Mouse (Mus musculus) ES-Bruce4 (cell line): ENCODE results near the gene Gm10643. TPM values are rescaled to one million over a fixed set of nuclear protein-coding genes. Genes with fewer than 3 reads are reported as not detected.

Source experiments
- H3K27ac ChIP-seq: 2 replicates; pipeline ENCODE4 v1.5.1; 2012; ENCODE audit warnings: low read length, inconsistent platforms; ENCODE audit not compliant: insufficient read depth
- H3K27me3 ChIP-seq: 2 replicates; pipeline ENCODE4 v1.6.1; 2012; ENCODE audit warnings: mild to moderate bottlenecking, low read length, inconsistent platforms; ENCODE audit not compliant: control insufficient read depth, poor library complexity, insufficient read depth, severe bottlenecking
- H3K36me3 ChIP-seq: 2 replicates; pipeline ENCODE4 v1.6.1; 2012; ENCODE audit warnings: inconsistent platforms, mild to moderate bottlenecking, low read length, moderate library complexity; ENCODE audit not compliant: control insufficient read depth, poor library complexity, insufficient read depth, severe bottlenecking
- H3K4me1 ChIP-seq: one replicate; pipeline ENCODE4 v1.8.1; 2011; ENCODE audit warnings: low read length; ENCODE audit not compliant: control insufficient read depth, insufficient read depth
- H3K4me3 ChIP-seq: 2 replicates; pipeline ENCODE4 v1.5.1; 2011; ENCODE audit warnings: low read depth, mild to moderate bottlenecking, low read length
- H3K9ac ChIP-seq: 2 replicates; pipeline ENCODE4 v1.6.1; 2012; ENCODE audit warnings: low read depth, mild to moderate bottlenecking, inconsistent platforms; ENCODE audit not compliant: poor library complexity, severe bottlenecking
- H3K9me3 ChIP-seq: replicated peaks from 2 replicates; pipeline ENCODE4 v1.6.1; 2012; ENCODE audit warnings: mild to moderate bottlenecking, low read length, inconsistent platforms; ENCODE audit not compliant: control insufficient read depth, poor library complexity, insufficient read depth, severe bottlenecking
- CTCF ChIP-seq: IDR thresholded peaks from one replicate; pipeline ENCODE4 v1.8.1; 2011; ENCODE audit warnings: low read depth, low read length
- EP300 ChIP-seq: IDR thresholded peaks from 2 replicates; pipeline ENCODE4 v1.6.1; 2011; ENCODE audit warnings: low read depth, low read length; ENCODE audit not compliant: insufficient read depth
- POLR2A ChIP-seq: IDR thresholded peaks from one replicate; pipeline ENCODE4 v1.8.1; 2011; ENCODE audit warnings: low read length; ENCODE audit not compliant: insufficient read depth
- polyA plus RNA-seq: library from polyadenylated mRNA; stranded (reverse); fragments of >200 nt; gene quantifications from 2 replicates; pipeline ENCODE4 v1.2.4, GENCODE M21; 2011; ENCODE audit warnings: low read depth; ENCODE audit not compliant: missing spikeins, insufficient read depth, insufficient read length

The Gm10643 gene
- polyA plus RNA-seq, 1 experiment, result 0.76 TPM

DNA sequence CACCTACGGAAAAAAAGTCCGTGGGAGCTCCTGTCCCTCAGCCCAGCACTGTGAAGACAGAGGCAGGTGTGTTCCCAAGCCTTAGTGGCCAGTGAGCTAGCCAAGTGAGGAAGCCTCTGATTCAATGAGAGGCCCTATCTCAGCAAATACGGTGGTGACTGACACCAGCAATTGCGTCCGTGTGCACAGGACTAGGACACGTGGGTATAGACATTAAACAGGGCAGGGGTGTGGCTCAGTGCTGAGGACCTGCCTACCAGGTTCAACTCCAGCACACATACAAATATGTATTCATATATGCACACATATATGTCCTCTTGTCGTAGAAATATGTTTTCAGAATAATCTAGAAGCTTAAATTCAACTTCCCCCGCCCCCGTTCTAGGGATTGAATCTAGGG, 45.2 kb downstream of the Gm10643 start:
- TF ChIP-seq CTCF, result no peak
- no peak for TF ChIP-seq POLR2A
- TF ChIP-seq EP300, result no peak
- no peak overlapping the region for H3K4me3 ChIP-seq
- H3K27ac ChIP-seq, result no peak overlapping the region
- no peak overlapping the region for H3K9ac ChIP-seq
- H3K27me3 ChIP-seq, result no peaks in the 10 kb centered on the region
- H3K9me3 ChIP-seq, result no peaks in the 10 kb centered on the region; the same call in 1 of the 2 replicates
- H3K36me3 ChIP-seq, result no peaks in the 10 kb centered on the region
- peaks cover 13% of the 10 kb centered on the region for H3K4me1 ChIP-seq

DNA sequence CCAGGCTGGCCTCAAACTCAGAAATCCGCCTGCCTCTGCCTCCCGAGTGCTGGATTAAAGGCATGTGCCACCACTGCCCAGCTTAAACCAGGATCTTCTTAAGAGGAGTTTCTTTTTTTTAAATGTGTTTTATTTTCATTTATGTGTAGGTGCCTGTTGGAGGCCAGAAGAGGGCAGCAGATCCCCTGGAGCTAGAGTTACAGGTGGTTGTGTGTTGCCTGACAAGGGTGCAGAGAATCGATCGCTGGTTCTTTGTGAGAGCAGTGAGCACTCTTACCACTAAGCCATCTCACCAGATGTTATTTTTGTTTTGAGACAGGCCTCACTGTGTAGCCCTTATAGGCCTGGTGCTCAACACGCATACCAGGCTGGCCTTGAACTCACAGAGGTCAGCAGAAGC, 49.1 kb downstream of the Gm10643 start:
- 0 out of 2 replicates have a peak, but pooled peaks cover 1% of the 10 kb centered on the region for H3K27me3 ChIP-seq
- peak; percentile 51 for TF ChIP-seq CTCF
- no peak for TF ChIP-seq POLR2A
- no peak overlapping the region for H3K27ac ChIP-seq
- H3K36me3 ChIP-seq, result no peaks in the 10 kb centered on the region
- no peak overlapping the region for H3K4me3 ChIP-seq
- H3K9ac ChIP-seq, result no peak overlapping the region
- peaks cover 3% of the 10 kb centered on the region for H3K4me1 ChIP-seq
- H3K9me3 ChIP-seq, result no peaks in the 10 kb centered on the region; the same call in 1 of the 2 replicates

Other genes starting within 250 kb of the Gm10643 start
- gene Adgrl1, start 165.0 kb downstream of the Gm10643 start, polyA plus RNA-seq, result 64.0 and 64.7 TPM in 2 replicates
- gene Gm10644, start 109.9 kb downstream of the Gm10643 start, polyA plus RNA-seq, result 0.47 and 0.78 TPM in 2 replicates
- 26.3 and 29.3 TPM in 2 replicates for gene Asf1b, start 109.6 kb downstream of the Gm10643 start, polyA plus RNA-seq
- gene Prkaca, start 92.1 kb downstream of the Gm10643 start, polyA plus RNA-seq, result 51.8 and 54.1 TPM in 2 replicates
- gene Samd1, start 67.5 kb downstream of the Gm10643 start, polyA plus RNA-seq, result 79.7 and 95.7 TPM in 2 replicates
- 1.5 and 2.4 TPM in 2 replicates for gene 1700067K01Rik, start 63.6 kb downstream of the Gm10643 start, polyA plus RNA-seq
- gene 2210011C24Rik, start 53.0 kb downstream of the Gm10643 start, polyA plus RNA-seq, result 11.2 and 15.9 TPM in 2 replicates
- 61.7 and 62.8 TPM in 2 replicates for gene Palm3, start 43.7 kb downstream of the Gm10643 start, polyA plus RNA-seq
- gene Il27ra, start 22.5 kb downstream of the Gm10643 start, polyA plus RNA-seq, result 0.33 and 0.61 TPM in 2 replicates
- gene Rln3, start 20.1 kb downstream of the Gm10643 start, polyA plus RNA-seq, result 1.4 and 1.9 TPM in 2 replicates
- 9.6 and 10.5 TPM in 2 replicates for gene Rfx1, start 1.7 kb upstream of the Gm10643 start, polyA plus RNA-seq
- gene Dcaf15, start 39.6 kb upstream of the Gm10643 start, polyA plus RNA-seq, result 43.4 and 44.0 TPM in 2 replicates
- 0.33 TPM in 1 of 2 replicates, not detected in the other for gene Podnl1, start 60.9 kb upstream of the Gm10643 start, polyA plus RNA-seq
- 18.0 and 27.2 TPM in 2 replicates for gene Cc2d1a, start 82.8 kb upstream of the Gm10643 start, polyA plus RNA-seq
- gene 4930432K21Rik, start 82.9 kb upstream of the Gm10643 start, polyA plus RNA-seq, result 3.8 and 4.7 TPM in 2 replicates
- gene Nanos3, start 120.1 kb upstream of the Gm10643 start, polyA plus RNA-seq, result 3.0 and 4.3 TPM in 2 replicates
- 14.8 and 15.4 TPM in 2 replicates for gene Zswim4, start 171.9 kb upstream of the Gm10643 start, polyA plus RNA-seq
- 90.6 and 92.0 TPM in 2 replicates for gene D8Ertd738e, start 184.6 kb upstream of the Gm10643 start, polyA plus RNA-seq
- gene Mri1, start 192.2 kb upstream of the Gm10643 start, polyA plus RNA-seq, result 37.1 and 38.0 TPM in 2 replicates
- 21.3 and 25.7 TPM in 2 replicates for gene Ccdc130, start 205.2 kb upstream of the Gm10643 start, polyA plus RNA-seq